Mouse (Mus musculus): ENCODE results near the gene Soga3. TPM values are rescaled to one million over a fixed set of nuclear protein-coding genes. Genes with fewer than 3 reads are reported as not detected.

The Soga3 gene
- 0.08 and 0.21 TPM in 2 replicates for polyA plus RNA-seq (2015; fragmentation: Nextera tagmentation; extraction: Ambion mirVana)

GRCm38 (mm10) chr10:29143566-29144335 lies at the start of gene Soga3:
Gene Soga3, plus strand, starts transcription at chr10:29143839.
- H3K9ac ChIP-seq (replicated peaks; ENCODE audit: low read depth): no peak within 1 kb of the TSS
- DNase-seq (ENCODE audit: low spot score): no peak
- H3K4me3 ChIP-seq (ENCODE audit: low read depth, low read length): no peak within 1 kb of the TSS
- TF ChIP-seq EP300 (IDR thresholded peaks at IDR 0.05) (no peak), CTCF (IDR thresholded peaks at IDR 0.05) (no peak)
- no peaks in the 10 kb centered on the region for H3K4me1 ChIP-seq (ENCODE audit: insufficient read depth, low read depth, low read length)
- no peaks in the 10 kb centered on the region for H3K36me3 ChIP-seq (ENCODE audit: insufficient read depth, low read length)
- no peaks in the 10 kb centered on the region for H3K9me3 ChIP-seq (ENCODE audit: low read length)
- H3K27ac ChIP-seq (ENCODE audit: low read length): no peak within 1 kb of the TSS
- WGBS: under 1% methylated on average over 34 of the region's 34 CpGs
- H3K27me3 ChIP-seq (replicated peaks; ENCODE audit: insufficient read depth, low read length): peaks cover 28% of the 10 kb centered on the region
- no peak for ATAC-seq
- H3K4me2 ChIP-seq (replicated peaks; ENCODE audit: low read depth, low read length): no peak within 1 kb of the TSS

GRCm38 (mm10) chr10:29106962-29107361 lies 36.7 kb upstream of the Soga3 start:
- no peaks in the 10 kb centered on the region for H3K4me1 ChIP-seq (ENCODE audit: insufficient read depth, low read depth, low read length)
- H3K4me3 ChIP-seq (ENCODE audit: low read depth, low read length): no peak overlapping the region
- peak; percentile 67 for DNase-seq (ENCODE audit: low spot score)
- H3K27ac ChIP-seq (ENCODE audit: low read length): no peak overlapping the region
- no peak for ATAC-seq
- no peaks in the 10 kb centered on the region for H3K36me3 ChIP-seq (ENCODE audit: insufficient read depth, low read length)
- H3K9ac ChIP-seq (replicated peaks; ENCODE audit: low read depth): no peak overlapping the region
- WGBS: 17% methylated on average over 4 of the region's 4 CpGs
- H3K4me2 ChIP-seq (replicated peaks; ENCODE audit: low read depth, low read length): no peak overlapping the region
- no peaks in the 10 kb centered on the region for H3K27me3 ChIP-seq (replicated peaks; ENCODE audit: insufficient read depth, low read length)
- no peaks in the 10 kb centered on the region for H3K9me3 ChIP-seq (ENCODE audit: low read length)
- TF ChIP-seq CTCF (IDR thresholded peaks at IDR 0.05) (peak; percentile 66), EP300 (IDR thresholded peaks at IDR 0.05) (no peak)

- TF ChIP-seq EP300 (IDR thresholded peaks at IDR 0.05) (no peak), CTCF (IDR thresholded peaks at IDR 0.05) (no peak)
- ATAC-seq (no peak), DNase-seq (ENCODE audit: low spot score) (no peak)
- WGBS: 29% methylated on average over 7 of the region's 7 CpGs
- H3K36me3 ChIP-seq (ENCODE audit: insufficient read depth, low read length): no peaks in the 10 kb centered on the region
- no peak overlapping the region for H3K4me2 ChIP-seq (replicated peaks; ENCODE audit: low read depth, low read length)
- peaks cover 23% of the 10 kb centered on the region for H3K27me3 ChIP-seq (replicated peaks; ENCODE audit: insufficient read depth, low read length)
- no peak overlapping the region for H3K27ac ChIP-seq (ENCODE audit: low read length)
- H3K9ac ChIP-seq (replicated peaks; ENCODE audit: low read depth): no peak overlapping the region
- no peaks in the 10 kb centered on the region for H3K9me3 ChIP-seq (ENCODE audit: low read length)
- H3K4me3 ChIP-seq (ENCODE audit: low read depth, low read length): no peak overlapping the region
- no peaks in the 10 kb centered on the region for H3K4me1 ChIP-seq (ENCODE audit: insufficient read depth, low read depth, low read length)
Measured at GRCm38 (mm10) chr10:29142556-29143105, 1.0 kb upstream of the Soga3 start.

GRCm38 (mm10) chr10:29144612-29145405 lies 1.2 kb downstream of the Soga3 start:
- no peak for DNase-seq (ENCODE audit: low spot score)
- ATAC-seq: no peak
- TF ChIP-seq CTCF (IDR thresholded peaks at IDR 0.05) (no peak), EP300 (IDR thresholded peaks at IDR 0.05) (no peak)
- no peak overlapping the region for H3K4me3 ChIP-seq (ENCODE audit: low read depth, low read length)
- no peak overlapping the region for H3K27ac ChIP-seq (ENCODE audit: low read length)
- H3K9ac ChIP-seq (replicated peaks; ENCODE audit: low read depth): no peak overlapping the region
- no peaks in the 10 kb centered on the region for H3K4me1 ChIP-seq (ENCODE audit: insufficient read depth, low read depth, low read length)
- H3K36me3 ChIP-seq (ENCODE audit: insufficient read depth, low read length): no peaks in the 10 kb centered on the region
- H3K27me3 ChIP-seq (replicated peaks; ENCODE audit: insufficient read depth, low read length): peaks cover 28% of the 10 kb centered on the region
- no peaks in the 10 kb centered on the region for H3K9me3 ChIP-seq (ENCODE audit: low read length)
- 11% methylated on average over 7 of the region's 12 CpGs for WGBS
- no peak overlapping the region for H3K4me2 ChIP-seq (replicated peaks; ENCODE audit: low read depth, low read length)

GRCm38 (mm10) chr10:29146198-29146857 lies 2.7 kb downstream of the Soga3 start:
- H3K9me3 ChIP-seq (ENCODE audit: low read length): no peaks in the 10 kb centered on the region
- no peak overlapping the region for H3K27ac ChIP-seq (ENCODE audit: low read length)
- H3K4me2 ChIP-seq (replicated peaks; ENCODE audit: low read depth, low read length): peak overlapping the region; percentile 62
- H3K27me3 ChIP-seq (replicated peaks; ENCODE audit: insufficient read depth, low read length): peaks cover 28% of the 10 kb centered on the region
- H3K9ac ChIP-seq (replicated peaks; ENCODE audit: low read depth): no peak overlapping the region
- H3K36me3 ChIP-seq (ENCODE audit: insufficient read depth, low read length): no peaks in the 10 kb centered on the region
- ATAC-seq (no peak), DNase-seq (ENCODE audit: low spot score) (no peak)
- peak overlapping the region; percentile 35 for H3K4me3 ChIP-seq (ENCODE audit: low read depth, low read length)
- WGBS: 1% methylated on average over 22 of the region's 22 CpGs
- no peaks in the 10 kb centered on the region for H3K4me1 ChIP-seq (ENCODE audit: insufficient read depth, low read depth, low read length)
- TF ChIP-seq EP300 (IDR thresholded peaks at IDR 0.05): no peak
- TF ChIP-seq CTCF (IDR thresholded peaks at IDR 0.05): no peak
